Mouse (Mus musculus) E14TG2a.4 (cell line): ENCODE measurements around the gene Map4k4.

Experiments
- CTCF ChIP-seq: conservative IDR thresholded peaks from 2 replicates; pipeline ENCODE4 v1.5.1; 2014; ENCODE audit warnings: low read length
- NANOG ChIP-seq: IDR thresholded peaks from 2 replicates; pipeline ENCODE4 v1.6.1; 2014; ENCODE audit warnings: borderline replicate concordance, low read length, mixed read lengths
- POU5F1 ChIP-seq: IDR thresholded peaks from 2 replicates; pipeline ENCODE4 v1.6.1; 2014; ENCODE audit warnings: low read length, borderline replicate concordance

DNA sequence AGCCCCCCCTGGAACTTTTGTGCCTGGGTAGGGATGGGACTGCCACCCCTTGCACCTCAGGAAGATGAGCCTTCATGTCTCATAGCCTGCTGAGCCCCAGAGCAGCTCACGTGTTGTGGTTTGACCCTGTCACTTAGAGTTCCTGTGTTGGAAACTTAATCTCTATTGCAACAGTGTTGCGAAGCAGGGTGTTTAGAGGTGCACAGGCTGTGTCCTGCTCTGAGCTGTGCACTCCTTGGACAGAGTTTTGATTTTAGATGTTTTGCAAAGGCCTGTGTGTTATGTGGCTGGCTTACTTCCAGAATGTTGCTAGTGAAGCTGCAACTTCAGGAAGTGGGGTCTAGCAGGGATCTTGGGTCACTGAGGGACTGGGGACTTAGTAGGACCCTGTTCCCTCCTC lies 4.1 kb upstream of the Map4k4 start:
- TF ChIP-seq CTCF (no peak), POU5F1 (no peak), NANOG (no peak)
